Mouse (Mus musculus): ENCODE results near the gene Gab1.

Gene Gab1

DNA sequence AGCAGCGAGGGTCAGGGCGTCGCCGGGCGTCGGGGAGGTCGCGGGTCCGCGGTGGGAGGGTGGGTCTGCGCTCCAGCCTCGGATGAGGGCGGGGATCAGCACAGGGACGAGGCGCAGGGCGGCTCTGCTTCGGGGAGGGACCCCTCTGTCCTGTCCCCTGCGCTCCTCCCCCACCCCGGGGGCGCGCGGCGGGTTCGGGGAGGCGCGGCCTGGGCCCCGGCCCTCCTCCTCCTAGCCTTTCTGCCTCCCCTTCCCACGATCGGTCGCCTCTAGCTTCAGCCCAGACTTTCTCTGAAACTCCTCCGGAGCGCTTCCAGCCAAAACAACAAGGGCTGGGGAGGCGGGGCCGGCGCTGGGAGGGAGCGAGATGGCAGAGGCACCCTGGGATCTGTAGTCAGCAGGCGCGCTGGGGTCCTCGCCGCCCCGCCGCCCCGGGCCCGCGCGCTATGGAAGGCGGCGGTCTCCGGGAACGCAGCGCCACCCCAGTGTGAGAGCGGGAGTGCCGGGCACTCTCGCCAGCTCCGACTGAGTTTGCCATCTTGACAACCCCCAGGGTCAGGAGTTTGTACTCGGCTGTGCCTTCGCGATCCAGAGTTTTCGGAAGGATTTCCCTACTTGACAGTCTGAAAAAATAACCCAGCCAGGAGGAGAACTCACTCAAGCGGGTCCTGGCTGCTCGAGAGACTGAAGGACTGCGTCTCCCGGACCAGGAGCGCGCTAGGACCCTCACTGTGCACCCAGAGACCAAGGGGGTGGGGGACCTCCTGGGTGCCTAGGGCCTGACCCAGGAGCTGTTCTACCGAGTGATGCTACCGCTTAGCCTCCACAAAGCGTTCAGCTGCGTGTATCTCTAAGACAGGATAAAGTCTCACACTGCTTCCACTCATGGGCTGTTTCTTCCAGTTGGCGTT, at the start of gene Gab1:
Gene Gab1, minus strand, starts transcription at position 324 of the 911 bp plus-strand sequence.
- DNase-seq = peak; percentile 90

DNA sequence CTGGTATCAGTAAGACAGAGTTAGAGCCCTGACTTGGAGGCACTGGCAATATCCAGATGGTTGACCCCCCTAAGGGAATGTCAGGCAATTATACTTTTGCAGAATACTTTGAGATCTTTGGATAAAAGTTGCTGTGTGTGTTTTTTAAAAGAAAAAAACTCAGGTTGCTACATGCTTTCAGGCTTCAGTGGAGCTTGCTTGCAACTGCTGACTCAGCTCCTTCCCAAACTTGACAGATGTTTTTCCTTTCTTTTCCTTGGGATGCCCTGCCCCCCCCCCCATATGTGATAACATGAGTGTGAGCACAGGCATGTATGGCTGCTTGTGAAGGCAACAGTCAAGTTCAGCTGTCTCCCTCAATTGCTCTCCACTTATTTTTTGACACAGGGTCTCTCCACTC, 48.5 kb upstream of the Gab1 start:
- DNase-seq = no peak

DNA sequence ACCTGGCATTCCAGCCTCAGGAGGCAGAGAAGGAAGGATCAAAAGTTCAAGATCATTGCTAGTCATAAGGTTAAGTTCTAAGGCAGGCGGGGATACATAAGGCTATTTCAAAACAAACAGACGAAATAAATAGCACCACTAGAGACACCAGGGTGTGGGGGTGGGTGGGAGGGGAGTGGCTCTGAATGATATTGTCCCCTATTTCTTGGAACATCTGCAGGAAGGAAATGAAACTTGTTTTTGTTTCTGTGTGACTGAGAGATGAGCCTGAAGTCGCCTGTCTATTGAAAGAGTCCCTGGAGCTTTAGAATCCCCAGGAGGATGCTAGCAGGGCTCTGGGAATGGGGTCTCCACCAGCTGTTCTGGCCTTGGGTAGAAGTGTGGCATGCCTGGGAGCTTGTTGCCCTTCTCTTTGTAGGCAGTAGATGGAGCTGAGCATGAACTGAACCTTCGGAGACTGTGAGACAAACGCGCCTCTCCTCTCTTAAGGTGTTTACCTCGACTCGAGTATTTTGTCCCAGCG, 43.5 kb upstream of the Gab1 start:
- DNase-seq = no peak

DNA sequence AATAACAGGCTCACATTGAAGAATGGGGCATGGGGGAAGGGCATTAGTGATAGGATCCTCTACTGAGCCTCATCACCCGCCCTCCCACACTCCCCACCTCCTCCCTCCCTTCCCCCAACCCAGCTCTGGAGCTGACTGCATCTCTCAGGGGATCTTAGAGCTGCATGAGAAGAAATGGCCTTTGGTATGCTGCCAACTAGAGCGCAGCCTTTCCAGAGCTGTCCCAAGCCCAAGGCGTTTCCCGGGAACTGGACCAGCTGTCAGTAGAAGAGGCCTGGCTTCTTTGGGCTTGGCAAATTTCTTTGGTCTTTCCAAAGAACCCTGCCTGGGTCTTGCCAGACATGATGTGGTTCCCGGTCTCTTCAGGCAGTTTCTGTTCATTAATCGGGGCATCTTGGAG, 42.3 kb upstream of the Gab1 start:
- peak; percentile 84 for DNase-seq

DNA sequence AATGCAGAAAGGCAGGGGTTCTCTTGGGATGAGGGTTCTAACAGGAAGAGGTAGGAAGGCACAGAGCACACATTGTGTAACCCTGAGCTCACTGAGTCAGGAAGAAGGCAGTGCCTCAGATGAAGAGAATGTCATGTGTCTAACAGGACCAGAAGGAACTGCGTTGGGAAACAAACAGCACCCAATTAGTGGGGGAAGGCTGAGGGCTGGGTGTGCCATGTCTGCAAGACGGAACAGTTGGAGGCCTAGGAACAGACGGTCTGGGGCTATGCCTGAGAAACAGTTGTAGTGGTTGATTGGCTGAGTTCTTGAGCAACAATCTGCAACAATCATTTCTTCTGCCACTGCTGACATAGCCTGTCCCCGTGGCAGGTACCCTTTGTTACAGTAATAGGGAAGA, 38.8 kb upstream of the Gab1 start:
- DNase-seq = no peak

DNA sequence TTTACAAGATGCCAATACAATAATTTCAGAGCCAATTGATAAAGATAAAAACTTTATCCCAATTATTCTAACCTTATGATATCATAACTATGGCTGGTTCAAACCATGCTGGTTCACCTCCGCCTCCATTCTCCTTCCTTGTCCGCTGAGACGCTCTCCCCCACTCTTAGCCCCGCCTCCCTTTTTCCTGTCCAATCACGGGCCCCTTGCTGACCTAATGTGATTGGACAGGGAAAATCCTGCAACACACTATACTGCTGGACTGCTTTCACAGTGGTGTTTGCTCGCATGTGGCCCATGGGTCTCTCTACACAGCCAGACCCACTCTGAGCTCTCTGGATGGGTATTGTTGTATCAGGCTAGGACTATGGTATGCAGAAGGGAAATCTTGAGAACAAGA, 38.2 kb upstream of the Gab1 start:
- no peak for DNase-seq

DNA sequence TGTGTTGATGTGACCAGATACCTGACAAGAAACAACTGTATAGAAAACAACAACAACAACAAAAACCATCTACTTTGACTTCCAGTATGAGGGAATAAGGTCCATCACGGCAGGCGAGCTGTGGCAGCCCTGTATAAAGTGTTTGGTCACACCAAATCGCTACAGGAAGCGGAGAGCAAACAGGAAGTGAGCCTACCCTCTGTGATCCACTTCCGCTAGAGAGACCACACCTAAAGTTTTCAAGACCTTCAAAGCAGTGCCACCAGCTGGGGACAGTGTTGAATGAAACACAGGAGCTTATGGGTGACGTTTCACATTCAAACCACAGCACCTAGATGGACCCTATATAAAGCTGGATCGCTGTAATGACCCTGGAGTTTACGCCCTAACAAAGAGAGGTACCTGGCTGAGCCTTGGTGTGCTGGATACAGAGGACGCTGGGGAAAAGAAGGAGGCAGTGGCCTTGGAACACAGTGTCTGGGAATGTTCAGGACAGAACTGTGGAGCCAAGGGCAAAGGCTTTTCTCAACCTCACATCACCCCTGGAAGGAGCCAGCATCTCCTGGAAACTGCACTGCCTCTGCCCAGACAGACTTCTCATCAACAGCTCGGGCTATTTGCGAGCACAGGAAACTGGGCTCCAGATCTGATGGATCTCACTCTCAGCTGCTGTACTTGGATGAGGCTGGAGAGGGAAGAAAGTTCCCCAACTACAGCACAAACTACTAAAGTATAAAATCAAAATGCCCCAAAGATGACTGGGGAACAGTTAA, 36.3 kb upstream of the Gab1 start:
- peak; percentile 23 for DNase-seq

DNA sequence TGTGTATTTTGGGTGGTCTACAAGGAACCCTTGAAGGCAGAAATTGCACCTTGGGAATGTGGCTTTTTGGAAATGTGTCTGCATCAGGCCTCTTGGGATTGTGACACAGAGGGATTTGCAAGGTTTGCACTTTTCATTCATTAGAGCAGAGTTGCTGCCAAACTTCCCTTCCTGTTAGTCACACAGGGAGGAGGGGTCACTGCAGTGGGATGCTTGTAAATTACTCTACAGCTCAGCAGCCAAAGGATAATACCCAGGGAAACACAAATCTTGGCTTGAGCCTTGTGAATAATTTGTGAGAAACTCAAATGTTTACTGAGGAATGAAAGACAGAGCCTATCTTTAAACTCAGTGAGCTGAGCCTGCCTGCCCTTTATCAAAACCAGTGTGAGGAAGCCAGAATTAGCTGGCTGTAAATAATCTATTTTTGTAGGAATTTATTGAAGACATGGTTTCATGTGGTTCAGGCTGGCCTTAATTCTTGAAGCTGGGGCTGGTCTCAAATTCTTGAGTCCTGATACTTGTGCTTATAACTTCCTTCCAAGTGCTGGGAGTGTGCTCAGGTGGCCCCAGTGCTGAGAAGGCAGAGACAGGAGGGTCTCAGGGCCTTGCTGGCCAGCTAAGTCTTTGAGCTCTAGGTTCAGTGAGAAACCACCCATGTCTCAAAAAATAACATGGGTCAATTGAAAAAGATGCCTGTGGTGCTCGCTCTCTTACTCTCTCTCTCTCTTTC, 32.9 kb upstream of the Gab1 start:
- DNase-seq = peak; percentile 43

DNA sequence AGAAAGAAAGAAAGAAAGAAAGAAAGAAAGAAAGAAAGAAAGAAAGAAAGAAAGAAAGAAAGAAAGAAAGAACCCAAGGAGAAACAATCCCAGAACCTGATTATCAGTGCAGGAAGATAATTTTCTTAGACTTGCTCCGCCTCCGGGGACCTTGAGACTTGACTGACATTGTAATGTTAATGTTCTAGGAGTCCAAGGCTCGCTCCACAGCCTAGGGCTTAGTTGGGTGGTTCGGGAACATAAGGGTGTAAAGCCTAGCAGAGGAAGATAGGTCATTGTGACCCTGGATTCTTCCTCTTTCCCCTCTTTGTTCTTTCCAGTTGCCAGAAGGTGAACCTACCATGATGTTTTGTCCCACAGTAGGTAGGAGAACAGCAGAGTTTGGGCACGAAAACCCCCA, 31.1 kb upstream of the Gab1 start:
- no peak for DNase-seq

DNA sequence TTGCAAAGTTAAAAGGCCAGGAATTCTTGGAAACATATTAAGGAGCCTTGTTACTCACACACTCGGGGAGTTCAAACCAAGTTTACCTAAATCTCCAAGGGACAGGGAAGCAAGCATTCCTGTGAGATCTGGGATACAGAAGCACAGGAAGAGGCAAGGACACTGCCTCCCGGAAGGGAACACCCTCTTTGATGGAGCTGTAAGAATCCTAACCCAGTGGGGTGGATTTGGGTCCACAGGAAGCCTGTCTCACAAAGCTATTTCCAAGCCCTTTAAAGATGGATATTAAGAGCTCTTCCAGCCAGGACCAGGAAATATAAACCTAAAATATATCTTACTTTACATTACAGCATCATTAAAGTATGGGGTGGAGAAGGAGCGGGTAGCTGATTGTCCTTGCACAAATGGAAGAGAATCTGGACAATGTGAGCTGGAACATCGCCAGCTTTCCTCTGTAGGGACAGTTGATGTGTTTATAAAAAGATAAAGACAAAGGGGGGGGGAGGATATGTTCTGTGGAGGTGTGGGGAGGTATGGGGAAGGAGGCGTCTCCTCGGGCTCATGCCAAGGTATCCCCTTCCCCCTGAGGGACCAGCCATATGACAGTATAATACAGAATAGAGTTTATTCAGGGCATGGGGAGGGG, 28.1 kb upstream of the Gab1 start:
- peak; percentile 40 for DNase-seq

DNA sequence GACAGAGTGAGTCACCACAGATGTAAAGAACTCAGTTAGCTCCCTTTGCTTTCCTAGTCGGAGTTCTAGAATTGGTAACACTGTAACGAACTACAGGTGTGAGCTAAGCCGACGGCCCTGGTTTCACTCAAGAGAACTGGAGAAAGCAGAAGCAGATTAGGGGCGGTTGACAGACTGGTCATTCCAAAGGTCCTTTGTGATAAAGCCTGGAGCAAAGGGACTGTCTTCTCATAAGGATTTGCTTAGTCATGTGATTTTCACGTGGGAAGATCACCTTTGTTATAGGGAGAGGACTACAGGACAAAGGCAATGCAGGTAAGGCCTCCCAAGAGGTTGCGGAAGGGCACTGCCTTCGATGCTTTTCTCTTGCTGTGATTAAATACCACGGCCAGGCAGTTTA, 22.0 kb upstream of the Gab1 start:
- no peak for DNase-seq

DNA sequence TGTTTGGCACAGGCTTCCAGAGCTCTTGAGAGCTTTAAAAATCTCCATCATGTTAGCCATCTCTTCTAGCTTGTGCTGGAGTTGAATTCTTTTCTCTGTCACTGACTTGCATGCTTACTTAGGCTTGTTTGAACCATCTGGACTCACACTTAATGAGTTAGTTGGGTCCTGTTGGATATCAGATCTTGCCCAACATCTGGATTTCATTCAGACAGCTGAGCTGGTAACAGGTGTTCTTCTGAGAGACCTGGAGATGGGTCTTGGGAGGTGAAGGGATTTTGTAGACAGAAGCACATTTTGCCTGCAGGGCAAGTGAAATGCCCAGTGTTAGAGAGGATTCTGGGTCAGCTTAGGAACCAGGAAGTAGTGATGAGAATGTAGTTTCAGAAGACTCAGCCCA, 19.0 kb upstream of the Gab1 start:
- DNase-seq = no peak

DNA sequence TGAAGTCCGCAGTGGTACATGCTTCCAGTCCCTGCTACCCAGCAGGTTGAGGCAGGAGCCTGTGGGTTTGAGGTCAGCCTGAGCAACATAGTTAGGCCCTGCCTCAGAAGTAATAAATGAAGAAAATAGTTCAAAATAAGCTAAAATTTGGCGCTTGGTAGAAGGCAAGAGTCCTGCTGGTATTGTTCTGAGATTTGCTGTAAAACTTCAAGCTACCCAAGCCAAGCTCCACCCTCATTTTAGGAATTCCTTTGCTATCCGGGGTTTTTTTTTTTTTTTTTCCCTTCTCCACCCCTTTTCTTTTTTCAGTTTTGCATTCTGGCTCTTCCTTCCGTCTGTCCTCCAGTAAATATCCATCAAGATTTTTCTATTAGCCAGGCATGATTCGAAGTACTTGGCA, 15.7 kb upstream of the Gab1 start:
- no peak for DNase-seq

DNA sequence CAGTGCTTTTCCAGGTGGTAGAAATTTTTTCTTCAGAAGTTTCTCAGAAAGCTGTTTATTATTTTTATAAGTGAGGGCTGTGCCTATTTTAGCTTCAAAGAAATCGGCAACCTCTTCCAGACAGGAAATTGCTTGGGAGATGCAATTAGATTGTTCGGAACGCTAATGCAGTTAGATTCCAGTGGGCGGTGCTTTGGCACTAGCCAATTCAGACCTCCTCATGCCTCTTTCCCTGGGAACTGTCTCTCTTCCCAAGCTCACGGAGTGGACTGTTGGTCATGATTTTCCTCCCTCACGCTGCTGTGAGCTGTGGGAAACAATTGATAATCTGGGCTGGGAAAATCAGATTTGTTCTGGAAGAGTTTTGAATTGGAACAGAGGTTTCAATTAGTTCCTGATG, 15.1 kb upstream of the Gab1 start:
- DNase-seq = peak; percentile 46

DNA sequence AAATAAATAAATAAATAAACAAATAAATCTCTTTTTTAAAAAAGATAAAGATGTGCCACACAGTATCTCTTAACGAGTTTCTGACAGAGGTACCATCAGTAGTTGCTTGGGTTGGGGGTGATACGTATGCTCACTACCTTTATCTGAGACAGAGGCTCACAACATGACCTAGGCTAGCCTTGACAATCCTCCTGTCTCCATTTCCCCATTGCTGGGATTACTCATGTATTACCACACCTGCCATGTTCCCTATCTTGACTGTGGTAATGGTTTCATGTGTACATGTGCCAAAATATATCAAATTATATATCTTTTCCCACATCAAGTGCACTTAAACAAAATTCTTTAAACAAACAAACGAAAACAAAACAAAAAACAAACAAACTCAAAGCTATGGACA, 14.2 kb upstream of the Gab1 start:
- no peak for DNase-seq

DNA sequence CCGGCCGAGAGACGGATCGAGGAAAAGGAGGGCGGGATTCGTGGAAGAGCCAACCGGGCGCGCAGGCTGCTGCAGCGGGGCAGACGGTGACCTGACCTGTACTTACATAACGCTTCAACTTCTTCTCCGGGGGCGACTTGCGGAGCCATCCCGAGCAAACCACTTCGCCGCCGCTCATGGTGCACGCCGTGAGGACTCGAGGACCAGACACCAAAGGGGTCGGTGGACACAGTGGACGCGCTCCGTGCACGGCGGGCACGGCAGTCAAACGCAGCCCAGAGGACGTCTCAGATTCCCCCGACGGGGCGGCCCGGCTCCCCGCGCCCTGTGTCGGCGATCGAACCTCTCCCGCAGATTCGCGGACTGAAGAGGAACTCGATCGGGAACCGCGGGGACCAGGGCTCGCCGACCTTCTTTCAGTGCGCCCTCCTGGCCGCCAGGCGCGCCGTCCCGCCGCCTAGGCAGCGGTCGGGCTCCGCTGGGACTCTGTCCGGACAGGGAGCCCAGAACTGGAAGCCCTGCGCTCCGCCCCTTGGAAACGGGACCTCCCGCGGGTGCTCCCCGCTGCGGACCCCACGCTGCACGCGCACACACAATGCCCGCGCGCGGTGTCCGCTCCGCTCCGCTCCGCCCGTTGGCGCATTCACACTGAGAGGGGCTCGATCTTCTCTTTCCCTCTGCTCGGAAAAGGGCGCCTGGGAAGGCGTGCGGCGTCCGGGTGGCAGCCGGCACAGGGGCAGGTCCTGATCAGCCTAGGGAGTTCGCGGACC, 708 bp downstream of the Gab1 start:
- DNase-seq = peak; percentile 77

DNA sequence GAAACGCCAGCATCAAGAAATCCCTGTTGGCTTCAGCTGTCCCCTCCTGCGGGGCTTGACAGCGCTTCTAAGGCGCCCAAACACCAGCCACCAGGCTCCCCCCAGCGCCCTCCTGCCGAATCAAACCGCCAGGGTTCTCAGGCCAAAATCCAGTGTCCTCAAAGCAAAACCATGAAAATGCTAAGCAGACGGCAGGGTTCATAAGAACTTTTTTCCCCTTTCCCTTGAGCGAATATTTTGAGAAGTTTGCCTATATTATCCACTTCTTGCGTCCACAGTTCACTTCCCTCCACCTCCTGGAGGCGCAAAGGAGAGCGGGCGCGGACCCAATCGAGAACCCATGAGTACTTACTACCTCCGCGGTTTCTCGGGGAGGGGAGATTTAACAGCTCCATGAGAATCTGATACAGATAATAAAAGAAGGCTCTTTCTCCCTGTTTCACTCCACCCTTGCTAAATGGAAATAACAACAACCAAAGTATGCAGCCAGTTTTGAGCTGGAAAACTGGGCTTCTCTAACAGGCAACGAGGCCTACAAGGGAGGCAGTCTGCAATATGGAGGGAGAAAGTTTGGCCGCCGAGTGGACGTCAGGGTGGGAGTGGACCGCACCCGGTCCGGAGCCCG, 1.4 kb downstream of the Gab1 start:
- DNase-seq = peak; percentile 72

DNA sequence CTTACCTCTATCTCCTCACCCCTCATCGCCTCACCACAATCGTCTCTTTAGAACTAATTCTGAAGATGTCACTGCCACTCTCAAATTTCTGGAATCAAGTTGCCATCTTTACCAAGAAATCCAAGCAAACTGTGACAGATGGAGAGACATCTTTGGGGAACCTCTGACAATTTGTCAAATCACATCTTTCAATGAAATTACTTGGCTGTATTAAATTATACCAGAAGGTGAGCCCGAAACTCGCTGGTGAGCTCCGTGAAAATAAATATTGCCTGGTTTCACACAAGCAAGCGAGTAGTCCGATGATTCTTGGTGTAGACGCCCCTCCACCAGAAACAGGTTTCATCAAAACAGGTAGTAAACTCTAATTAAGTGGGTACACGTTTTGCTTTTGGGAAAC, 2.2 kb downstream of the Gab1 start:
- DNase-seq = no peak

DNA sequence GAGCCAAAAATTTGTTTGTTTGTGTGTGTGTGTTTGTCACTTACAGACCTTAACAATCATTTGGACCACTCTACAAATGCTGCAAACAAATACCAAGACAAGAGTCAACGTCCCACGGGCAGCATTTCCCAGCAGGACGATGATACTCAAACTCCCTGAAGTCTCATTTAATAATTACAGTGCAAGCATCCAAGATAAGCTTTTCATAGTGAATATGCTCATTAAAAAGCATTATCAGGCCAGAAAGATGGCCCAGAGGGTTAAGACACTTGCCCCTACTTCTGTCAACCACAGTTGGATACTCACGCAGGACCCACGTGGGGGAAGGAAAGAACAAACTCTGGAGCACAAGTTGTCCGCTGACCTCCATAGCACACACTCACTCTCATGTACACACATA, 4.8 kb downstream of the Gab1 start:
- no peak for DNase-seq

DNA sequence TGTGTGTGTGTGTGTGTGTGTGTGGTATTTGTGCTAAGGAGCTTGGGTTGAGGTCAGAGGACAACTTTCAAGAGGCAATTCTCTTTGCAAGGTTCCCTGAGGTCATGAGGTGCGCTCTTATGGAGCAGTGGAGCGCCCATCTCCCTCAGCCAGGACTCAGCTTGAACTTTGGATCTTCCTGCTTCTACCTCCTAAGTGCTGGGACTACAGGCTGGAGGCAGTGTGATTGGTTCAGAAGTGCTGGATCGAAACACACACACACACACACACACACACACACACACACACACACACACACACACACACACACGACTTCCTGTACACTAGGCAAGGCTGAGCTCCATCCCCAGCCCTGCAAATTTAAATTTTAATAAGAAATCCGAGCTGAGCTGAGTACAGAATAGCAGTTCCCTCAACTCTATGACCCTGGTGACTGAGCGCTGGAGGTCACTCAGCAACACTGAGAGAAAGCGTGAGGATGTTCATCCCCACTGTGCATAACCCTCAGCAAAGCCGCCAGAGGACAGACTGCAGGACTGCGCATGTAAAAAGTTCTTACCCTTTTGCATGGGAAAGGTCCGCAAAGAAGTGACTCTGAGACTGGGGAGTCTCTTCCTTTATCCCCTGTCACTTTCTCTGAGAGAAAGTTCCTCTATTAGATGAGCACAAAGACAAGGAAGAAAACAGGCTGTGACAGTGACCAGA, 6.4 kb downstream of the Gab1 start:
- no peak for DNase-seq

DNA sequence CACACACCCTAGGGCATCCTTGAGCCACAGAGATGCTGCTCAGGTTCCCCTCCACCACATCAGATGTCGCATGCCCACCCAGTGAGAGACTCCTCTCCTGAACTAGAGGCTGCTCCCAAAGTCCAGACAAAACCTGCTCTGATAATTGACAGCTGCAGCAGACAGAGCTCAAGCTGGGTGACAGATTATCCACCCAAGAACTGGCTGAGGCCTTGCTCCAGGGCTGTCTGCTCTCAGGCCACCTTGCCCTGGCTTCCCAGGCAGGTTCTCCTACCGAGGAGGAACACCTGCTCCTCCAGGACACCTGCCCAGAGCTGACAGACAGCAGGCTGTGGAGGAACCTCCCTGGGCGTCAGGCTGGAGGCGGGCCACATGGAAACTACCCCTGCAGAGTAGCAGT, 7.6 kb downstream of the Gab1 start:
- no peak for DNase-seq

Measured in lung, postnatal 14 days (tissue).